Mouse (Mus musculus): ENCODE data around the gene Rnf150. TPM values are rescaled to one million over a fixed set of nuclear protein-coding genes. Genes with fewer than 3 reads are reported as not detected.

Gene Rnf150
- total RNA-seq, 4 experiments from 2014 or later = 45.4 to 53.8 (median 50.5) TPM

DNA sequence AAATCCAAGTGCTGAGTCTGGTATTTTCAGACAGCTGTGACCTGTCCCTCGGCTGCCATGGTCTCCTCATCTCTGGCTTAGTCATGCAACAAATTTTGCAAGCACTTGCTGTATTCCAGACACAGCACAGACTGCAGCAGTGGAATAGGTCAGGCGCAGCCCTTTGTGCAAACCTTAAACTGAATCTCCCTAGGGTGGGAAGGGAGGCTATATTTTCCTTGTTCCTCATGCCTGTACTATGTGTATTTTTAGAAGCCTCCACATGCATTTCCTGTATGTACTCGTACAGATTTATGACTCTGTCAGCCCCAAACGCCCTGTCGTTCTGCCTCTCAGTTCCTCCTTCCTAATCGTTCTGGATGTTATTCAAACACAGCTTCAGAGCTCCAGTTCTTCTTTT, 76.8 kb downstream of the Rnf150 start:
- DNase-seq (ENCODE audit: low spot score in 2 of 2) = no peak

DNA sequence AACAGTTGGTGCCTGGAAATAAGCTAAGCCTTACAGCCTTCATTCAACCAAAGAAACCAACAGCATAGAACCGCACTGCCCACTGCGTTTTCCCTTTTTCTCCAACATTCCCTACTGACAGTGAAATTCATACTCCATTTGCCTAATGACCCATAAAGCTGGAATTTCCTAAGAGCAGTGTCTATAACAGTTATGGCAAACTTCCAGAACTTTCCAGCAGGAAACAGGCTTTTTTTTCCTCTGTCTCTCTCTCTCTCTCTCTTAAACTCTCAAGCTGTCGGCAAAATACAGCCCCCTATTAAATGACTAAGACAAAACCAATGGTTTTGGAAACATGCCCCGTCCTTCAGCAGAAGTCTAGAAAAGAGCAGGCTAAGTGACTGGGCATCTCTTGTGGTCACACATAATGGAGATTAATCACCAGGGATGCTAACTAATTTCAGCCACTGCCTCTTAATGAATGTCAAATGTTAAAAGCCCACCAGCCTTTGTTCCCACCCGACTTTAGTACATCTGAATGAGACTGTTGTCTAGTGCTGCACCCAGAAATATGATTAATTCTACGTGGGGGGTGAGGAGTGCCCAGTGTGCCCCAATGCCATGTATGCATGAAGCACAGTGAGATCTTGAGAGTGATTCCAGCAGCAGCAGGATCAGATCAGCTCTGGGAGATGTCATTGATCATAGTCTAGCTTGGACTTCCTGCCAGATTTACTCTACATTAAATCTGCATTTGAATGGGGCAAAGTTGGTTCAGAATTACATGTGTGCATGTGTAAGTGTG, 80.3 kb downstream of the Rnf150 start:
- DNase-seq (ENCODE audit: low spot score in 2 of 2) = no peak

DNA sequence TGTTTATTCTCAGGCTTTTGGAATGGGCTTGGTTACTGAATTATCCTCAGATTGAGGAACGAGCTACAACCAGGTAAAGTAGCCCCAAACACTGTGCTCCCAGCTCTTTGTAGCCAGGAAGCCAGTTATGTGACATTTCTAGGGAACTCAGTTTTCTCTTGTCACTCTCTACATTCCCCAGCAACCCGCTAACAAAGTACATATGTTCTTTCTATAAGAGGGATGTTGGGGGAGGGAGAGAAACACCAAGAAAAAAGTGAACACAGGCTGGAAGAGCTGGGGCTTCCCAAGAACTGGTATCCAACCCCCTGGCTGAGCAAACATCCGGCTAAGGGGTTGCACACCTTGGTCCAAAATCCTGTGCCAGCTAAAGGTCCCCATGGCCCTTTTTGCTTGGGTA, 82.7 kb downstream of the Rnf150 start:
- no peak for DNase-seq (ENCODE audit: low spot score in 2 of 2)

DNA sequence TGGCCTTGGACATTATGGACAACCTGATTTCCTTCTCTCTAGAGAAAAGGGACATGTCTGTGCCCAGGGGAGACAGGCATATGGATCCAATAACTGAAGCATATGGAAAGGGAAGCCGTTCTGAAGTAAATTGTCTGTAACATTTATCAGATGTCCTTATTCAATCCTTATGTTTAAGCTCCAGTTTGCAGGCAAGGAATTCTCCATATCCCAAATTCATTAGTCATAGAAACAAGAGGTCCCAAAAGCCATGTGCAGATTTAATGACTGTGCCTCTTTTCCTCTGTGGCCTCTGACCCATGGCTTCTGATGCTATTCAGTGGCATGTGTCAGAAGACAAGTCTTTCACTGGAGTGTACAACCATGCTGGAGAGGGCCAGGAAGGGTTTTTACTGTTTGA, 83.5 kb downstream of the Rnf150 start:
- DNase-seq (ENCODE audit: low spot score in 2 of 2) = no peak

DNA sequence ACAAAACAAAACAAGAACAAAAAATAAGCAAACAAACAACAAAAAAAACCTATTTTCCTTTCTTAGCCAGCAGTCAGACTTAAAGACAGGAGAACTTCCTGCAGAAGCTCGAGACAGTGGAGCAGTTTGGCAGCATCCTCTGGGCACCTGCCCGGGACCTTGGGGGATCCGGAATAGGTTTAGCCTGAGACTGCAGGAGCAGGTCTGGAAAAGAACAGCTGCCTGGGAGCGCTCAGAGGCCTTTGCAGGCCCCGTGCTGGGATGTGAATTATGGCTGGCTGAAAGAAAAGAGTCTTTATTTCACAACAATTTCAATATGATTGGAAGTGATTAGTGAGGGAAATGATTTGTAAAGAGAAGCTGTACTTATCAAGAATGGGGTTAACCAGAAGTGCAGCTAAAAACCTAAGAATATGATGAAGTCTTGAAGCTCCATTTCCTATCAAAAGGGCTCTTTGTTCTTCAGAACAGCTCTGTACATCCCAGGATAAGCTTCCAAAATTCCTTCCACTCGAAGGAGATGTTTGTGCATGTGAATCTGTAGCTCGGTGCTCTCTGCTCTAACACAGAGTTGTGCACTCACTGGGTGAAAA, 92.1 kb downstream of the Rnf150 start:
- no peak for DNase-seq (ENCODE audit: low spot score in 2 of 2)

DNA sequence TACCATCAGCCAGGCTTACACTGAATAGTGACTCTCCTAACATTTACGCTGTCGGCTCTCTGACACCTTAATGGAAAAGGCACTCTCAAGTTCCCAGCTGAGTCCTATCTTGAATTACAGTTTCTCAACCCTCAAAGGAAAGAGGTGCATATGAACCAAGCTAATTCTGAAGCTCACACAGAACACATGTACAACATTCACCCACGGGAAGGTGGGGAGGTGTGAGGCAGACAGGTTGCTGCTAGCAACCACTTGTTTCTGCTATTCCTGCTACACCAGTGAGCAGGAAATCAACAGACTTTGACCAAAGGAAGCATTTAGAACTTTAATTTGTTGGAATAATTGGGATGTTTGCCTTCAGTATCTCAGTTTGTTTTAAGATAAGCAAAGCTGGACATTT, 96.3 kb downstream of the Rnf150 start:
- peak in 1 of 2 experiments; percentile 32 for DNase-seq (ENCODE audit: low spot score in 2 of 2)

DNA sequence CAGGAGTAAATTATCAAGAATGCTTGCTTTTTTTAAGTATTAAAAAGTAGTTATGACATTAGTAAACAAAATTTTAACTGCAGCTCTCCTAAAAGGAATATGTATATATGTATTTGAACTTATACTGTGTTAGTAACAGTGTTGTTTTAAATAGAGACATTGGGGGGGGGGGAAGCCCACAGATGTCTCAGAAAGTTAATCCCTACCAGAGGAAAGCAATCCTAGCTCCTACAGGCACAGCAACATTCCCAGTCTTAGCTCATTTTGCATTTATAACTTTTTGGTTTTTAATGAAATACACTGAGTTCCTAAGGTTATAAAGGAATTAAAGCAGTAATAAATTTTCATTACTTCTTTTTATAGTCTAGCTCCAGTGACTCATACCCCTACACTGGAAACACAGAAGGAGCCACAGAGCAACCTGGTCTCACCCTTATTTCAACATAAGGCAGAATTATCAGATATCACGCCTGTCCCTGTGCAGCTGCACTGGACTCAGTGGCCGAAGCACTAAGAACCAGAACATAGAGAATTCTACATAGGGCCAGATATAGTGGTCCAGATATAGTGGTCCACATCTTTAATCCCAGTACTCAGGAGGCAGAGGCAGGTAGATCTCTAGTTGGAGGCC, 96.9 kb downstream of the Rnf150 start:
- DNase-seq (ENCODE audit: low spot score in 2 of 2) = no peak

DNA sequence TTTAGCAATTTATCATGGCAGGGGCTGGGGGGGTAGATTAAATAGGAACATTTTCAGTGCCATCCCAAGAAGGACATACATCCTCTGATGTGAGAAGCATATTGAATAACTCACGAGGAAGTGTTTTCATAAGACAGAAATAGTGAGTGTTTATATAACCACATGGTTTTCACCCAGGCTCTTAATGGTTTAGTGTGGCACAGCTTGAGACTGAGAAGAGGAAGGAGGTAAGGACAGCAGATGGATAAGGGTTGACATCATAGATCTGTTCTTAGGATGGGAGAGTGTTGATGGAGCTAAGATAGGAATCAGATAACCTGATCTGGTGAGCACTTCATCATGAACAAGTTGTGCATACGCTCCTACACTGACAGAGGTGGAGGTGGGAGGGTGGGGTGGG, 101.4 kb downstream of the Rnf150 start:
- no peak for DNase-seq (ENCODE audit: low spot score in 2 of 2)

DNA sequence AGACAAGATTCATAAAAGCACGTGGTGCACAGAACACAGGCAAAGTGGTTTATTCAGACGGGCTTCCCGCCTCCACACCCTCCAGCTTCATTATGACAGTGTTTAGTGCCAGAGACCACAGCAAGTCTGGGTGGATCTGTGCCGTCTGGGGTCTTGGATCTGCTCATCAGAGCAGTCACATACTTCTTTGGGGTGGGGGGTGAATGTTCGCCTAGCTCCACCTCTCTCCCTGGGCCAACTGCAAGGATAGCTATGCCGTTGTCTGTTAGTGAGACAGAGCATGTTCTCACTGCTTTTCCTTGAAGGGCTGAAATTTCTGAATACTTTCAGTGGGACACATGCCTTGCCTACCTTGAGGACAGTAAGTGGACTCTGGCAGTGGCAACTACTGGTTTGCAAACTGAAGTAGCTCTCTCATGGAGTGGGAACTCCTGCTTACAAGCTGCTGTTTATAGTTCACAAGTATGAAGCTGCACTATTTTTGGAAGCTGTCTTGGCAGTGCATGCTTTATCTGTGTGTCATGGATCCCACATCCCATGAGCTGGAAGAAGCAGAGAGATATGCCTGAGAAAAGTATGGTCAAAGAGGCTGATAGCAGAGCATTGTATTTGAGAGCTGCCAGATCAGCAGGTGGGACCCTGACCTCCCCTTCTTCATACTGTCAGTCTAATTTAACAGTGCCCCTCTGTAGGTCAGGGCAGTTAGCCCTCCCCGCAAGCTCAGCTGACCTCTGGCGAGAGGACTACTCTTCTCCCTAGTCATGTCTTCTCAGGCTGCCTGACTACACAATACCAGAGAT, 104.9 kb downstream of the Rnf150 start:
- peak in 1 of 2 experiments; percentile 57 for DNase-seq (ENCODE audit: low spot score in 2 of 2)

DNA sequence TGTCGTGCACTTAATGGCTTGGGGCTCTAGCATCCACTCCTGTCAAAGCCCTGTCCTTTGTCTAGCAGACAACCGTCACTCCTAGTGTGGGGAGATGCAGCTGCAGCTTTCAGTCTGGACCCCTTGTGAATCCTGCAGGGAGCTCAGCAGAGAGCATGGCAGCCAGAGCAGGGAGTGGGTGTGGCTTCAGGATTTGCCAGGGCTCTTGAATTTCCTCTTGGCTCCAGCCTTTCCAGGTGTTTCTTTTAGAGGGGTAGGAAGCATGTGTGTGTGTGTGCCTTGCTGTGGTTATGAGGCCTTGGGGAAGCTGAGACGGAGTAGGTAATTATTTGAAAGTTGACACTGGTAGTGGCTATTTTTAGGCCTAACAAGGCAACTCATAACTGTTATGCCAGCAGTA, 106.8 kb downstream of the Rnf150 start:
- no peak for DNase-seq (ENCODE audit: low spot score in 2 of 2)

DNA sequence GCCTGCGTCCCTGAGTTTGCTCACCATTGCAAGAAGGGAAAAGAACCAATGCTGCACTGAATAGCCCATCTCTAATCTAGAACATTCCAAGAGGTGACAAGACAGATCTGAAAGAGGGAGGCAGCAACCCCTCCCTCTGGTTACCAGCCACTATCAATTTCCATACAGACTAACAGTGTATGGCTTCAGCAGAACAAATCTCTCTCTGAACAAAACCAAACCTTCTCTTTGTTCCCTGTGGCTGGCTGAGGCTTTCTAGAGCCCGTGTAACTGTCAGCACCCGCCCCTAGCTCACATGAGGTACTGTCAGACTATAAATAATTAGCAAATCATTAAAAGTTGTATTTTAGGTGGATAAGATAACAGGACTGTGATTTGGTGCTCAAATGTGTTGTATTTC, 109.7 kb downstream of the Rnf150 start:
- no peak for DNase-seq (ENCODE audit: low spot score in 2 of 2)

DNA sequence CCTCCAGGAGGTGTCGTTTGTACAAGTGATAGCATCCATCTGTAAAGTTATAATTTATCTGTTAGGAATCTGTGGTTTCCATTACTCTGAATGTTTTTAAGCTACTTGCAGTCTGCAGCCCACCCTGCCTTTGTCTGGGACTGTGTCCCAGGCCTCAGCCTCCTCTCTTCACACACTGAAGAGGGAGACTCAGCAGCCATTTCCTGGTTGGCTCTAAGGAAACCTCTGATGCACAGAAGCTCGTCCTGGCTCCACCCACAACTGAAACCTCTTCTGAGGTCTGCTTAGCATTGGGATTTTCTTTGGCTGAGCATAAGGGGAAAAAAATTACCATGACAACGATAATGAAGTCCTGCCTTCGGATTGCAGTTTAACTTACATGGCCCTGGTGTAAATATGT, 110.2 kb downstream of the Rnf150 start:
- DNase-seq (ENCODE audit: low spot score in 2 of 2) = no peak

DNA sequence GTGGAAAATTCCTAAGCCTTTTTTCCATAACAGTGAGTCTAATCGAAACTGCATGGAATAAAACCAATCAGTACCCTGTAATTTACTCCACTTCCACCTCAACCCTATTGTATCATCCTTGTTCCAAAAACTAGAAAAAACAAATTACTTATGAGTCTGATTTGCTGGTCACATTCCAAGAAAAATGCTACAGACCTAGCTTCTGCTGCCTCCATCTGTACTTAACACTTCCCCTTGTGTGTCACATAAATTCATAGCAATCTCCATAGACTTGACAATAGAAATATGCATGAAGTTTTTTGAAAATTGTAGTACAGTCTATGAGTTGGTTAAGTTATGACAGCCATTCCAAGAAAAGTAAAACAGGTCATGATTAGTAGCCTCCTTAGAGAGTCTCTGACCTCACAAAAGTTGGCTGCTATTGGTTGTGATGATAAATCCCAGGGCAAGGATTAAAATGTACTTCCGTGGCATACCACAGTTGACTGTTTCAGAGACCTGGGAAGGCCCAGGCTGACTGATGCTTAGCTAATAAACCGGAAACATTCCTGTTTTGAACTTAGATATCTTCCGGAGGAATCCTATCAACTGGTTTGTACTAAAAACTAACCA, 118.2 kb downstream of the Rnf150 start:
- no peak for DNase-seq (ENCODE audit: low spot score in 2 of 2)

DNA sequence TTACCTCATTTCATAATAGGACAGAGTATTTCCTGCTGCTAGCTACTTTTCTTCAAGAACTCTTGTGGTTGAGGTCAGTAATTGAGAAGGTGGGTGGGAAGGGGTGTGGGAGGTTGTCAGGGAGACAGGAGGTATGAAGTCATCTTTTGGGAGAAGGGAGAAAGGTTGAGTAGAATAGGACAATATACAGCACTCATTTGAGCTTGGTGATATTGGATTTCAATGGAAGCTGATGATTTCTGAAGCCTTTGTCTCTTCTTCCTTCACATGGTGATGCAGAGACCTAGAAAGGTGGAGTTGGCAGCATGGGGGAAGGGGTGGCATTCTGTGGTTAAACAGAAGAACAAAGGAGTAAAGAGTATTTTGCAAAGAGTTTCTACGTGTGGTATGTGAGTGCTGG, 119.7 kb downstream of the Rnf150 start:
- no peak for DNase-seq (ENCODE audit: low spot score in 2 of 2)

DNA sequence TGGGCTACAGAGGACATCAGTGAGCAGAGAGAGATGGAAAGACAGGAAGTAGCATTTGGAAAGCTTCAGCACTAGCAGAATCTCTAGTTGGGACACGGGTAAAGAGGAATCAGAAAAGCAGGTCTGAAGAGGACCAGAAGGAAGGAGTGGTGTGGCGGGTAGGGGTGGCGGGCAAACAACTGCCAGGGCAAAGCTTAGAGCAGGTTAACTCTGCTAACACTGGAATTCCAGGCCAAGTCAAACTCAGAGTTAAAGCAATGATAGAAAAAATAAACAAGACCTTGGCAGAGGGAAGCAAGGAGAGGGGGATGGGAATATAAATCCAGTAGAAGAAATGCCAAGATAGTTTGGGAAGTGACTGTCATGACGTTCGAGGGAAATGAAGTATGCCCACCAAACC, 120.1 kb downstream of the Rnf150 start:
- no peak for DNase-seq (ENCODE audit: low spot score in 2 of 2)

DNA sequence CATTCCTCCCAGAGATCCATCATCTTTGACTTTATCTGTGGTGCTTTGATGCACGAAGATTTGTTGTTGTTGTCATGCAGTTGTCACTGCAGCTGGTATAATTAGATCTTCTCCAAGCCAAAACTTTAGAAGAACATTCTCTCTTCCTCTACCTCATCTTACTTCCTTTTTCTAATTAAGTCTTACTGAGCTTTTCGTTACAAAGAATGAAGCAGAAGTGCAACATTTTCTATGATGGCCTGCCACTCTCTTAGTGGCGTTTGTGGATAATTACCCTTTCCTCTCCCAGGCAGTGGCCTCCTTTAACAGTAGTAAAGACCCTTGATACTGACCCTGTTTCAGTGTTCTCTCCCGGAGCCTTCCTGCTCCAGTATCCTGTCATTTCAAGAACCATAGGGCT, 128.9 kb downstream of the Rnf150 start:
- no peak for DNase-seq (ENCODE audit: low spot score in 2 of 2)

DNA sequence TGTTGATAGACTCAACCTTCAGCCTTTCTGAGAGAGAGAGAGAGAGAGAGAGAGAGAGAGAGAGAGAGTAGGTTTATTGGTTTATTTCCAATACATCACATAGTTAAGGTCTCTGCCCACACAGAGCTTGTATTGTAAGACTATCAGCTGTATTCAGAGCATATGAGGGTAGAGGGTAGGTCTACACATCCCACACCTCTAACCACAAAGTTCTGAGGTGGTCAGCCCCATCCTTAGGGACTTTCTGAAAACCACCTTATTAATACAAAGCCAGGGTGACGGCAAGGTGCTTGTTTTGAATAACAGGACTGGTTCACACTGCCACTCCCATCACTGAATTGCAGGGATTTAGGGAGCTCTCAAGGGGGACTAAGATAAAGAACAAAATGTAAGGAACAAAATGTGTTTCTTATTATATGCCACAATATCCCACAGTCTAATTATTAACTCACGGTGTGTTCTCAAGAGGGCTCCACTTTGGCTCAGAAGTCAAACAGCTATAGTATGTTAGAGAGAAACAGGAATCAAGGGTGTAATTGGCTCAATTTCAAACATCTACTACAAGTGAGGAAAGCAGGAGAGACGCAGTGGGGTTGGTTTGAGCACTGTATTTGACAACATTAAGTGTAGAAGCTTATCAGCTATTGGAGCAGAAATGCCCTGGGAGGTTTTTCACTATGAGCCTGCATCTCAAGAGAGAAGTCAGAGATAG, 132.7 kb downstream of the Rnf150 start:
- DNase-seq (ENCODE audit: low spot score in 2 of 2) = no peak

DNA sequence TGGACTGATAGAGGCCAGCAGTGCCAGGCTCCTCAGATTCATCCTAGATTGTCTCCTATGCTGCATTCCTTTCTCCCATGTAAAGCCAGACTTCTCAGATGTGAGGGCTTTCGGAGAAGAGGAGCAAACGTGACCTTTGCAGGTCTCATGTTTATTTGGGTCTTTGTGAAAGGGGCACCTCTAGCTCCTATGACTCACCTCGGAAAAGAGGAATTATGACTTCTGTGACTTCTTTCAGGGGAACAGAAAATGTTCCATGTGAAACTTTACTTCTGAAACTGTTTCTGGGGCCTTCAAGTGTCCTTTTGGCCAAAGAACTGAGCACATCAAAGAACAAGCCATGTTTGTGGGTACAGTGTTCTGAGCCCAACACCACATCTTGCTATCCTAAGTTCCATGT, 133.7 kb downstream of the Rnf150 start:
- DNase-seq (ENCODE audit: low spot score in 2 of 2) = no peak

DNA sequence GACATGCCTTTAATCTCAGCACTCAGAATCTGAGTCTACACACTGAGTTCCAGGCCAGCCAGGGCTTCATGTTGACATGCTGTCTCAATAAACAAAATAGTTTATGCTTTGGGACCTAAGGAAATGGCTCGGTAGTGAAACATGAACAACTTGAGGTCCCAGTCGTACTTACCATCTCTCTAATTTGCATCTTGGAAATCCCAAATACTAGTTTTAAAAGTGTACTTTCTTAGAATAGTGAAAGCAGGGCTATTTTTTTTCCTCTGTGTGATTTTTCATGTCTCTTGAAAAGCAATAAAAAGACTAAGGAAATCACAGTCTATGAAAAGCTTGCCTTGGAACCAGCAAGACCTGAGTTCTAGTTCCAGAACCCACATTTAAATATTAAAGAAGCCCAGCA, 135.6 kb downstream of the Rnf150 start:
- no peak for DNase-seq (ENCODE audit: low spot score in 2 of 2)

DNA sequence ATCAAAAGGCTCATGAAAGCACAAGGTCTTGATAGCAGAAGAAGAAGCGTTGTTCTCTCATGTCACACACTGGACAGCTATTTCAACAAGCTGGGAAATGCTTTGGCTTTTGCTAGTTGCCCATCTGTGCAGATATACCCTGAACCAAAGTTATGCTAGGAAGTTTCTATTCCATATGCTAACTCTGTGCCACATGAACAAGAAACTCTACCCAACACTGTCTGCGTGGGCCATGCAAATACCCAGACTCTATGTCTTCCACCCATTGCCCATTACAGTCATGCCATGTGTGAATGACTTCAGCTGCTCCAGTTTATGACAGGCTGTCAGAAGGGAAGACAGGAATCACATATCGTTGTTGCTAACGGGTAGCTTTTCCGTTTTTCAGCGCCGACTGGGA, 140.0 kb downstream of the Rnf150 start:
- no peak for DNase-seq (ENCODE audit: low spot score in 2 of 2)

DNA sequence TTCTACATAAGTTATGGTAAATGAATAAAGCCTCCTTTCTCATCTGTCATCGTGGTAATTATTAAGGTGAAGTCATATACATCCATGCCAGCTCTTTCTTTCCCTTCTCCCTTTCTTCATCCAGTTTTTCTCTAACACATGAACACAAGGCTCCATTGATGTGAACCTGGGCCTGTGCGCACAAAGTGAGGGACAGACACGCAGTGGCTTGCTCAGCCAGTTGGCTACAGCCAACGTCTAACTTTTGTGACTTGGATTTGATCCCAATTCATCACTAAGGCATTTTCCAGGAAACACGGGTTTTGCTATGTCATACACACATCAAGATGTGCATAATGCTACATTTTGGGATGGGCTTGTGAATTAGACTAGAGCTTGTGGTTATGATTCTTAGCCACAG, 146.3 kb downstream of the Rnf150 start:
- no peak for DNase-seq (ENCODE audit: low spot score in 2 of 2)
